Mouse (Mus musculus) lung, embryonic 15.5 days (tissue): ENCODE measurements around the gene Sbk3. TPM values are rescaled to one million over a fixed set of nuclear protein-coding genes. Genes with fewer than 3 reads are reported as not detected.
"Not testable (repeated sequence)": the region's sequence is repeated elsewhere in the genome, so short reads cannot be mapped to it uniquely, and the experiment has no call there.

Source experiments
- ATAC-seq: fragments of 200-750 bp; cut with Nextera tagmentation; 2 replicates; pipeline ENCODE4 v1.8.0; 2017; ENCODE audit warnings: moderate number of reproducible peaks, borderline replicate concordance; ENCODE audit not compliant: low FRiP score, low TSS enrichment; ENCODE audit errors: extremely low read depth
- H3K27ac ChIP-seq: fragments of 300-500 bp; sonication (generic); 2 replicates; pipeline ENCODE4 v1.5.1; 2015; ENCODE audit warnings: moderate library complexity, mild to moderate bottlenecking, inconsistent platforms
- H3K27me3 ChIP-seq: fragments of 300-500 bp; sonication (generic); 2 replicates; pipeline ENCODE4 v1.6.1; 2015; ENCODE audit warnings: inconsistent platforms
- H3K36me3 ChIP-seq: fragments of 300-500 bp; sonication (generic); 2 replicates; pipeline ENCODE4 v1.6.1; 2015; ENCODE audit warnings: inconsistent platforms
- H3K4me1 ChIP-seq: fragments of 300-500 bp; sonication (generic); 2 replicates; pipeline ENCODE4 v1.6.1; 2015; ENCODE audit warnings: inconsistent platforms
- H3K4me2 ChIP-seq: fragments of 300-500 bp; sonication (generic); 2 replicates; pipeline ENCODE4 v1.6.1; 2015; ENCODE audit warnings: inconsistent platforms, mild to moderate bottlenecking, moderate library complexity
- H3K4me3 ChIP-seq: fragments of 300-500 bp; sonication (generic); 2 replicates; pipeline ENCODE4 v1.5.1; 2015; ENCODE audit warnings: mild to moderate bottlenecking, inconsistent platforms
- H3K9ac ChIP-seq: fragments of 300-500 bp; sonication (generic); 2 replicates; pipeline ENCODE4 v1.6.1; 2015; ENCODE audit warnings: inconsistent platforms
- H3K9me3 ChIP-seq: fragments of 300-500 bp; sonication (generic); 2 replicates; pipeline ENCODE4 v1.6.1; 2016; ENCODE audit warnings: inconsistent platforms
- WGBS: fragments of 180-500 bp; shearing (Covaris S2); methylation state at CpG from one replicate; pipeline ENCODE4 v1.1.7; 2015; 5-methylcytosine and 5-hydroxymethylcytosine counted together
- polyA plus RNA-seq: library from polyadenylated mRNA; unstranded; fragments of >200 nt; fragmentation: Nextera tagmentation; extraction: Ambion mirVana; gene quantifications from 2 replicates; pipeline ENCODE4 v1.2.1, GENCODE M21; 2015

Sbk3 gene
- polyA plus RNA-seq, result 0.52 and 0.77 TPM in 2 replicates

DNA sequence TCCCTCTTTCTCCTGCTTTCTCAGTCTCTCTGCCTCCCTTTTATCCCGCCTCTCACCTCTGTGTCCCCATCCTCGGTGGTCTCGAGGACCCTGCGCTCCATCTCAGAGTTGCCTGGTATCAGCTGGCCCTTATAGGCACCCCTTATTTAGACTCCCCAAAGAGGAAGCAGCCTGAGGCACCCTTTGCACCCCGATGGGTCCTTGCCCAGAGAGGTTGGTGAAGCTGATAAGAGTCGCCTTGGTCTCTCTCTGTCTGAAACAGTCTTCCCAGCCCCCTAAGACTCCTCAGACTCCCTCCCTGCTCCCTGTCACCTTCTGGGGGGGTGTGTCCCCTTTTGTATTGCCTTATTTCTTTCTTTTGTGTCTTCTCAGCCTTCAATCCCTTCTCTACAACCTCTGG lies at the start of gene Sbk3:
TSS of gene Sbk3 (minus strand) at position 101 of the 400 bp plus-strand sequence.
- Histone ChIP-seq H3K27me3 (no peaks in the 10 kb centered on the region), H3K4me2 (no peak within 1 kb of the TSS), H3K27ac (peak within 1 kb of the TSS; percentile 74), H3K4me3 (no peak within 1 kb of the TSS), H3K4me1 (peaks cover 14% of the 10 kb centered on the region; the same call in 1 of the 2 replicates), H3K9me3 (no peaks in the 10 kb centered on the region), H3K36me3 (no peaks in the 10 kb centered on the region), H3K9ac (no peak within 1 kb of the TSS)
- WGBS, result 42% methylated on average over 6 of the region's 6 CpGs
- ATAC-seq, result no peak

DNA sequence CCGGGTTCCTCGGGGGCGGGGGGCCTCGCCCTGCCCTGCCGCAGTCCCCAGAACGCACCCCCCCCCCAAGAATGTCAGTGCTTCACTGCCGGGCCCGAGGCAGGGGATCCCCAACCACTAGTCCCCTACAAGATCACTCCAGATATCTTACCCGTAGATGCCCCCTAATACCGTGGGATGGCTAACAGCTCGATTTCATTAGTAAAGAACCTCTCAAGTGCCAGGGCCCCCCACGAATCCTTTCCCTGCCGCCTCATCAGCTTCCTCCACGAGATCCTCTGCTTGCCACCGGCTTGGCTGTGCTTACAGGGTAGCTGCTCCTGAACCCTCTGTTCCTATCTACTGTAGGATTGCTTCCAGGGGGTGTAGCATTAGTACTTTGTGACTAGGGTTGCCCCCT lies 49.7 kb upstream of the Sbk3 start:
- Histone ChIP-seq H3K4me3 (peak overlapping the region; percentile 81), H3K27me3 (no peaks in the 10 kb centered on the region), H3K27ac (peak overlapping the region; percentile 98), H3K9ac (peak overlapping the region; percentile 93), H3K9me3 (no peaks in the 10 kb centered on the region), H3K36me3 (peaks cover 37% of the 10 kb centered on the region), H3K4me2 (peak overlapping the region; percentile 77), H3K4me1 (peaks cover 24% of the 10 kb centered on the region)
- WGBS, result 0% methylated on average over 14 of the region's 15 CpGs
- peak; percentile 1 for ATAC-seq

DNA sequence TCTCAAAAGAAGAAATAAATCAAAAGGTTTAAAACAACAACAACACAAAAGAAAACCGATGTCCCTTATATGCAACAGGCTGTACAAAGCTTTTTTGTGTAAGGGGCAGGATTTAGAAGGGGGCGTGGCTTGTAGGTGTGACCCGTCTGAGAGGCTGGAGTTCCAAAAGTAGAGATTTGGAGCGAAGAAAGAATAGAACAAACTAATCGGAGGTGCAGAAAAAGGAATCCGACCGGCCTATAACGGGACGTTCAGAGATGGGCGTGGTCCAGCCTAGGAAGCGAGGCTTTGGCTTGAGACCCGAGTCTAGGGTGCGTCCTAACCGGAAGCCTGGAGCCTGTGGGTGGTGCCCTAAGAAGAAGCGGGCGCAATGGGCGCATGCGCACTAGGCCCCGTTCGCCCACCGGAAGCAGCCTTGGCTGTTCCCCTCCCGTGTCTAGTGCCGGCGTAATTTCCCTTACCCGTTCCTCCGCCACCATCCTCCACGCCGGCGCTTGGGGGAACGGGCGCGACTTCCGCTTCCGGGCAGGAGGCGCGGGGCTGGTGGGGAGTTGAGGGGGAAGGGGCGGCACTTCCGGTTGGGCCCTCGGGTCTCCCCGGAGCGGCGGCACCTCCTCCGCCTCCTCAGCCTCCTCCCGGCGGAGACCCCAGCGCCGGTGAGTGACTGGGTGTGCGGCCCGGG lies 49.2 kb upstream of the Sbk3 start, which contains the start of the genes Zfp865 and Ccdc106:
TSS of gene Zfp865 (plus strand) at position 377 of the 682 bp plus-strand sequence.
TSS of gene Ccdc106 (plus strand) at position 554 of the 682 bp plus-strand sequence.
- peak within 1 kb of the TSS; percentile 93 for H3K9ac ChIP-seq
- H3K4me3 ChIP-seq, result peak within 1 kb of the TSS; percentile 81
- peaks cover 33% of the 10 kb centered on the region for H3K36me3 ChIP-seq
- WGBS, result under 1% methylated on average over 47 of the region's 49 CpGs
- peak within 1 kb of the TSS; percentile 77 for H3K4me2 ChIP-seq
- H3K4me1 ChIP-seq, result peaks cover 24% of the 10 kb centered on the region
- H3K27ac ChIP-seq, result peak within 1 kb of the TSS; percentile 98
- H3K9me3 ChIP-seq, result no peaks in the 10 kb centered on the region
- ATAC-seq, result peak; percentile 90
- H3K27me3 ChIP-seq, result no peaks in the 10 kb centered on the region

DNA sequence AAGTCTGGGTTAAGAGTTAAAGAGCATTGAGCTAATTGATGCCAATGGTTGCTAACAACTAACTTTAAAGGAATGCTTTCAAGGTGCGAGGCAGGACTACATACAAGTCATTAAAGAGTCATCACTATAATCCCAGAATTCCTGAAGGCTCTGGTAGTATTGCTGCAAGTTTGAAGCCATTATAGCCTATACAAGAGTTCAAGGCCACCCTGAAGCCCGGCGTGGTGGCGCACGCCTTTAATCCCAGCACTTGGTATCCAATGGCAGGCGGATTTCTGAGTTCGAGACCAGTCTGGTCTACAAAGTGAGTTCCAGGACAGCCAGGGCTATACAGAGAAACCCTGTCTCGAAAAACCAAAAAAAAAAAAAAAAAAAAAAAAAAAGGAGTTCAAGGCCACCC lies 48.6 kb upstream of the Sbk3 start:
- Histone ChIP-seq H3K4me2 (peak overlapping the region; percentile 77), H3K4me3 (peak overlapping the region; percentile 81), H3K4me1 (peaks cover 24% of the 10 kb centered on the region), H3K27ac (peak overlapping the region; percentile 98), H3K9ac (peak overlapping the region; percentile 93), H3K36me3 (peaks cover 27% of the 10 kb centered on the region)
- WGBS, result 22% methylated on average over 8 of the region's 8 CpGs
- not testable (repeated sequence) for ATAC-seq, H3K27me3 ChIP-seq, H3K9me3 ChIP-seq

DNA sequence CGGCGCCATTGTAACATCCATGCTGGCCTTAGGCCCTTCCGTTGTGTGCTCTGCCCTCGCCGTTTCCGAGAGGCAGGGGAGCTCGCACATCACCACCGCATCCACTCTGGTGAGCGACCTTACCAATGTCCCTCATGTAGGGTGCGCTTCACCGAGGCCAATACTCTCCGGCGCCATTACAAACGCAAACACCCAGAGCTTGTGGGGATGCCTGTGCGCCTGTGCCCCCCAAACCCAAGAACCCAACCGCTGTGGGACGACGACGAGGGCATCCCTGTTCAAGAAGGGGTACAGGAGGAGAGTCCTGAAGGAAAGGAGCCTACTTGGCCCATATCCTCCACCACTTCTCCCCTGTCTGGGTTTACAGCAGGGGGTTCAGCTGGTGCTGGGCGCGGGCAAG lies 47.0 kb upstream of the Sbk3 start:
- Histone ChIP-seq H3K9me3 (no peaks in the 10 kb centered on the region), H3K4me2 (no peak overlapping the region), H3K9ac (no peak overlapping the region), H3K4me3 (no peak overlapping the region), H3K27ac (no peak overlapping the region), H3K36me3 (peaks cover 11% of the 10 kb centered on the region), H3K4me1 (peaks cover 28% of the 10 kb centered on the region), H3K27me3 (no peaks in the 10 kb centered on the region)
- no peak for ATAC-seq
- WGBS, result 98% methylated on average over 21 of the region's 21 CpGs

DNA sequence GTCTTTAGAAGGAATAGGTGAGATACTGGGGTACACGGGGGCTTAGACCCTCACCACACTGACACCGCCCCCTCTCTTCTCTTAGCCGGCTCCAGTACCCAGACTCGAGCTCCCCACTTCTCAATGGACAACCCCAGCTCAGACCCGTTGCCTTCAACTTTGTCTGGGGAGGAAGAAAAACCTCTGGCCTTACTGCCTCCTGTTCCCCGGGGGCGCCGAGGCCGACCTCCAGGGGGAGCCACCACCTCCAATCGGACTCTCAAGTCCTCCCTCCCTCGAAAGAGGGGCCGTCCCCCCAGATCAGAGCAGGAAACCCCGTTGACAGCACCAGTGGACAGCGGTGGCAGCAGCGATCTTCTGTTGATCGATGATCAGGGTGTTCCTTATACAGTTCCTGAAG lies 46.4 kb upstream of the Sbk3 start:
- no peak overlapping the region for H3K27ac ChIP-seq
- 92% methylated on average over 16 of the region's 16 CpGs for WGBS

DNA sequence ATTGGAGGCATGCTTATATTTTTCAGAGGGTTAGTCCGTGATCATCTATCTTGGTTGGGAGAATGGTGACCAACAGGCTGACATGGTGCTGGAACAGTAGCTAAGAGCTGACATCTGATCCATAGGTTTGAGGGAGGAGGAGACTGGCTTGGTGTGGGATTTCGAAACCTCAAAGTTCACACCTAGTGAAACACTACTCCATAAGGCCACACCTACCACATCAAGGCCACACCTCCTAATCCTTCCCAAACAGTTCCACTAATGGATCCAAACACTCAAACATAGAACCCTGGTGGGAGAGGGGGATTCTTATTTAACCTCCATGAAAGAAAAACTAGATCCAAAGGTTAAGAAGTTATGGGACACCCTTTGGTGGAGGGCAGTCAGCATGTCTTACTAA lies 46.0 kb upstream of the Sbk3 start:
- Histone ChIP-seq H3K9ac (no peak overlapping the region), H3K4me1 (peaks cover 30% of the 10 kb centered on the region), H3K27ac (no peak overlapping the region), H3K36me3 (peaks cover 9% of the 10 kb centered on the region), H3K4me3 (no peak overlapping the region), H3K9me3 (no peaks in the 10 kb centered on the region), H3K27me3 (no peaks in the 10 kb centered on the region), H3K4me2 (no peak overlapping the region)
- 92% methylated on average over 2 of the region's 2 CpGs for WGBS
- no peak for ATAC-seq

More for the DNA sequence above, 46.4 kb upstream of the Sbk3 start:
- Histone ChIP-seq H3K4me2 (no peak overlapping the region), H3K27me3 (no peaks in the 10 kb centered on the region), H3K9me3 (no peaks in the 10 kb centered on the region), H3K36me3 (peaks cover 10% of the 10 kb centered on the region), H3K9ac (no peak overlapping the region), H3K4me3 (no peak overlapping the region), H3K4me1 (peaks cover 30% of the 10 kb centered on the region)
- no peak for ATAC-seq

DNA sequence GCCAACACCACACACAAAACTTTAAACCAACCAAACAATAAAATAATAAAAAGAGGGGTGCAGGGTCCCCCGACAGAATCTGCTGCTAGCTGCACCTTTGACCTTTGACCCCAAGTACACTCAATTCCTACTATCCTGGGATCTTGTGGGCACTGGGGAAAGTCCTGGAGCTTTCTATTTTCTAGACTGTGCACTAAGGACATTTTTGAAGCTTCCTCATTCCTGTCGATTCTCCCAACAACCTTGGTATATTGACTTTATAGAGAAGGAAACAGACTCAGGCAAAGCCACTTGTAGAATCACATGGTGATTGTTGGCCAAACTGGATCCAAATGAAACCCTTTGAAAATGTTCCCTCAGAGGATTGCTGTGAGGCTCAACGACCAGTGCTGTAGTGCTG lies 45.1 kb upstream of the Sbk3 start:
- WGBS, result 45% methylated on average over 3 of the region's 3 CpGs
- H3K27ac ChIP-seq, result peak overlapping the region; percentile 99

DNA sequence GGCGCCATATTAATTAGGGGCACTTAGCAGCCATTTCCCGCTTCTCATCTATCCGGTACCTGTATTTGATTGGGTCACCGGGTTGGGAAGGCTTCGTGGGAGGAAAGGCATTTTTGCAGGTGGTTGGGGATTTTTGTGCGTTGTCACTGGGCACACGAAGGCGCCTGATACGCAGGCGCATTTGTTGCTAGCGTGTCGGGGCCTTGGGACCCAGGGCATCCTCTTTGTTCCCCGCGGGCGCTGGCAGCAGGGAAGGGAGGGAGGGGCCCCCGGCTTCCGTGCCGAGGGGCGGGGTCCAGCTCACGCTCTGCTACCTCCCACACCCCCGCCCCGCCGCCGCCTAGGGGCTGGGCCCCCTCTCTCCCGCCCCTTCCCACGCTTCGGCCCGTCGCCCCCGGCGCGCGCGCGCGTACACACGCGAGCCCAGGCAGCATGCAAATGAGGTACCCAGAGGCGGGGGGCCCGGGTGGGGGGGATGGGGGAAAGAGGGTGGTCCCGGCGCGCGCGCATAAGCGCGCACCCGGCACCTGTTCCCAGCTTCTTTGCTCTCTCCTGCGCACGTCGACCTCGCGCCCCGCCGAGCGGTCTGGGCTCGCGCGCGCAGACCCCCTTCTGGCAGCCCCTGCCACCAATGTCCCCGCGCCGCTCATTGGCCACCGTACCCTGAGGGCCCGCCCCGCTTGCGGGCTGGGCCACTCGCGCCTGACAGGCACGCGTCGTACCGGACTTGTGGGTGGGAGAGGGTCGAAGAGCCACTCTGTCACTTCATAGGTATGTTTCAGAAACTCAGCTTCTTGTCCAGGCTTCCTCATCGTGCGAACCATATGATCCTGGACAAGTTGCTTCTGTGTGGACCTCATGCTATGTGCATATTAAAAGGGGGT lies 44.4 kb upstream of the Sbk3 start, which contains the start of gene Gm44973:
TSS of gene Gm44973 (plus strand) at position 379 of the 884 bp plus-strand sequence.
- H3K27ac ChIP-seq, result peak within 1 kb of the TSS; percentile 99
- ATAC-seq, result peak; percentile 79
- under 1% methylated on average over 45 of the region's 76 CpGs for WGBS

More for the DNA sequence above, 45.1 kb upstream of the Sbk3 start:
- peak overlapping the region; percentile 77 for H3K4me3 ChIP-seq
- no peaks in the 10 kb centered on the region for H3K9me3 ChIP-seq
- peak overlapping the region; percentile 67 for H3K9ac ChIP-seq
- peak overlapping the region; percentile 54 for H3K4me2 ChIP-seq
- no peak for ATAC-seq
- peaks cover 17% of the 10 kb centered on the region for H3K36me3 ChIP-seq
- peaks cover 23% of the 10 kb centered on the region for H3K4me1 ChIP-seq
- no peaks in the 10 kb centered on the region for H3K27me3 ChIP-seq

DNA sequence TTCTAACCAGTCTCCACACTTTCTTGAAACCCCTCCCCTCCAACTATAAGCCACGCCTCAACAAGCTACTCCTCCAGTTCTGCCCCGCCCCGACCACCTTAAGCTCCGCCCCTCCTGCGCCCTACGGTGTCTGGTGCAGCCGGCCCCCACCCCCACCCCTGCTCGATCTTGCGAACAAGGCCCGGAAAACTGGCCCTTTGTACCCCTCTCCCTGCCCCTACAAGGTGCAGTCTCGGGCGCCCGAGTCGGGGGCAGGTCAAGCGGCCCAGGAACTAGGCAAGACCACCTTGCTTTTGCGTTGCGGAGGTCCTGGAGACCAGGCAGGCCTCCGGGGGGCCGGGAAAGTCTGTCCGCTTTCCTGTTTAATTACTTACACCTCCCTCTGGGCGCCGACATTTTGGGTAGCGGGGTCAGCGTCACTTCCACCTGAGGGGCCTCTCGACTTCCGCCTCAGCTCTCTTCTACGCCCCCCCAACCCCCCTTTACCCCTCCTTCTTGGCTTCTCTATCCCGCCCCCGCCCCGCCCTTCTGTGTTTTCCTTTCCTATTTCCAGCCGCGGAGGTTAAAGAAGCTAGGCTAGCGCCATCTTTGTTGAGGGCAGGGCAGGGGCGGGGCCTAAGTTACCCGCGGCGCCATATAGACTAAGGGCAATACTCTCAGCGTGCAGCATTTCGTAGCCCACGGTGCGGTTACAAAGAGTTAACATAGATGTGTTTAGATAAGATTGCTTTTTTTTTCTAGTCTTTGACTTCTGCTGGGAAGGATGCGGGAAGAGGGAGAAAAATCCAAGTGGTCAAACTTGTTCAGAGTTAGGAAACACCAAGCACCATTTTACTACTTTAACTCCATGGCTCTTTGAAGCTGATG lies 43.5 kb upstream of the Sbk3 start, which contains the start of the genes Zfp524 and Fiz1:
TSS of gene Zfp524 (plus strand) at position 165 of the 867 bp plus-strand sequence.
TSS of gene Fiz1 (minus strand) at position 447 of the 867 bp plus-strand sequence.
- Histone ChIP-seq H3K4me2 (peak within 1 kb of the TSS; percentile 54), H3K4me1 (peaks cover 20% of the 10 kb centered on the region), H3K9me3 (no peaks in the 10 kb centered on the region), H3K27me3 (no peaks in the 10 kb centered on the region), H3K36me3 (peaks cover 33% of the 10 kb centered on the region), H3K27ac (peak within 1 kb of the TSS; percentile 99), H3K9ac (peak within 1 kb of the TSS; percentile 78), H3K4me3 (peak within 1 kb of the TSS; percentile 77)
- ATAC-seq, result peak; percentile 87
- under 1% methylated on average over 42 of the region's 42 CpGs for WGBS

More for the DNA sequence above, 44.4 kb upstream of the Sbk3 start, which contains the start of gene Gm44973:
- no peaks in the 10 kb centered on the region for H3K9me3 ChIP-seq
- H3K4me3 ChIP-seq, result peak within 1 kb of the TSS; percentile 77
- H3K4me1 ChIP-seq, result peaks cover 21% of the 10 kb centered on the region
- peak within 1 kb of the TSS; percentile 54 for H3K4me2 ChIP-seq
- no peaks in the 10 kb centered on the region for H3K27me3 ChIP-seq
- H3K36me3 ChIP-seq, result peaks cover 24% of the 10 kb centered on the region
- peak within 1 kb of the TSS; percentile 78 for H3K9ac ChIP-seq
